Mouse (Mus musculus) liver, embryonic 13.5 days (tissue): ENCODE measurements at regions not wholly inside any gene's neighbourhood (a gene's known extent, or its start where the extent isn't known, plus 50 kb on each side); places are given as distances from the start of the nearest gene placed in this dataset.

Experiments used
- ATAC-seq: fragments of 200-750 bp; cut with Nextera tagmentation; 2 replicates; pipeline ENCODE4 v1.8.0; 2017; ENCODE audit warnings: low read depth, mild to moderate bottlenecking, moderate number of reproducible peaks, moderate library complexity
- DNase-seq: peaks from one replicate; pipeline ENCODE4 v3.0.0; 2022
- H3K27ac ChIP-seq: fragments of 300-500 bp; sonication (generic); 2 replicates; pipeline ENCODE4 v1.5.1; 2015; ENCODE audit warnings: moderate library complexity, mild to moderate bottlenecking, inconsistent platforms
- H3K27me3 ChIP-seq: fragments of 300-500 bp; sonication (generic); 2 replicates; pipeline ENCODE4 v1.6.1; 2015; ENCODE audit warnings: mild to moderate bottlenecking, inconsistent platforms
- H3K36me3 ChIP-seq: fragments of 300-500 bp; sonication (generic); 2 replicates; pipeline ENCODE4 v1.6.1; 2015; ENCODE audit warnings: mild to moderate bottlenecking, inconsistent platforms
- H3K4me1 ChIP-seq: fragments of 300-500 bp; sonication (generic); replicated peaks from 2 replicates; pipeline ENCODE4 v1.6.1; 2015; ENCODE audit warnings: inconsistent platforms
- H3K4me2 ChIP-seq: fragments of 300-500 bp; sonication (generic); 2 replicates; pipeline ENCODE4 v1.6.1; 2015; ENCODE audit warnings: inconsistent platforms, mild to moderate bottlenecking, moderate library complexity
- H3K4me3 ChIP-seq: fragments of 300-500 bp; sonication (generic); replicated peaks from 2 replicates; pipeline ENCODE4 v1.5.1; 2015; ENCODE audit warnings: mild to moderate bottlenecking, inconsistent platforms
- H3K9ac ChIP-seq: fragments of 300-500 bp; sonication (generic); 2 replicates; pipeline ENCODE4 v1.6.1; 2015; ENCODE audit warnings: mild to moderate bottlenecking, inconsistent platforms
- H3K9me3 ChIP-seq: fragments of 300-500 bp; sonication (generic); replicated peaks from 2 replicates; pipeline ENCODE4 v1.6.1; 2016; ENCODE audit warnings: inconsistent platforms
- WGBS: fragments of 180-500 bp; shearing (Covaris S2); methylation state at CpG from one replicate; pipeline ENCODE4 v1.1.7; 2015; ENCODE audit not compliant: insufficient replicate concordance; 5-methylcytosine and 5-hydroxymethylcytosine counted together

DNA sequence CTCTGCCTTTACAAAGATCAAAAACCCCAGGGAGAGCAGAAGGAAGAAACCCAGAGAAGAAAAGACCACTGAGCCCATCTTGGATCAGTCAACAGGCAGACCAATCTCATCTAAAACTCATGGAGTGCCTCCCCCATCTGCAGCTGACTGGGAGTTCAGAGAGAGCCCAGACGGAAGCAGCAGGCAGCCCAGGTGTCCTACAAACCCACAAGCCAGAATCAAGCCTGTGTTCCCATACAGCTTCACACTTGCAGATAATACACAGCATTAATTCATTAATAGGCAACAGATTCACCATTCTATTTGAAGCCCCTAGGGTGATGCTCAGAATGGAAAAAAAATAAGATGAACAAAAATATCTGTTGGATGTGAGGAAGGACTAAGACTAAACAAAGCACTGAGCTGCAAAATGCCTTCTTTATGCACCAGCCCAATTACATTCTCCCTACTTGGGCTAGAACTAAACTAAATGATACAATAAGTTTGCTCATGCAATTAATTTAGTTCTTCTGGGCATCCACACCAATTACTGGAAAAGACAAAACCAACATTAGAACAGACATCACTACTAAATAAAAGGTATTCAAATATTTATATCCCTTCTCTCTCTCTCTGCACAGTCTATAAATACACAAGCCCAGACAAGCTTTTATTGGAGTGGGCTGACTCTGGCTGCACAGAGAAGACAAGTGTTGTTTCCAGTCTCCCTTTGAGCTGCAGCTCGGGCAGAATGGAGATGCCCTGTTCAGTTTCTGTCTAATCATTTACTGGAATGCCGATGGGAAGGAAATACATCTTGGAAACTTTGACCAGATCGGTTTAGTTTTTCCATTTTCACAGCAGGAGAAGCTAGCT lies 374.2 kb downstream of the Cbln4 start:
- H3K4me1 ChIP-seq: no peaks in the 10 kb centered on the region
- no peak overlapping the region for H3K4me3 ChIP-seq
- 0 out of 2 replicates have a peak, but pooled peaks cover 5% of the 10 kb centered on the region for H3K9me3 ChIP-seq
- no peak overlapping the region for H3K27ac ChIP-seq
- DNase-seq (no peak), ATAC-seq (no peak)
- H3K4me2 ChIP-seq: no peak overlapping the region
- no peaks in the 10 kb centered on the region for H3K36me3 ChIP-seq
- no peaks in the 10 kb centered on the region for H3K27me3 ChIP-seq
- WGBS: 53% methylated on average over 4 of the region's 4 CpGs
- H3K9ac ChIP-seq: no peak overlapping the region

GRCm38 (mm10) chr2:171662571-171662970 lies 380.7 kb downstream of the Cbln4 start:
- 60% methylated on average over 6 of the region's 6 CpGs for WGBS
- ATAC-seq (no peak), DNase-seq (no peak)
- Histone ChIP-seq H3K27me3 (no peaks in the 10 kb centered on the region), H3K9ac (no peak overlapping the region), H3K36me3 (no peaks in the 10 kb centered on the region), H3K4me2 (no peak overlapping the region), H3K4me3 (no peak overlapping the region), H3K27ac (no peak overlapping the region), H3K9me3 (no peaks in the 10 kb centered on the region), H3K4me1 (no peaks in the 10 kb centered on the region)

DNA sequence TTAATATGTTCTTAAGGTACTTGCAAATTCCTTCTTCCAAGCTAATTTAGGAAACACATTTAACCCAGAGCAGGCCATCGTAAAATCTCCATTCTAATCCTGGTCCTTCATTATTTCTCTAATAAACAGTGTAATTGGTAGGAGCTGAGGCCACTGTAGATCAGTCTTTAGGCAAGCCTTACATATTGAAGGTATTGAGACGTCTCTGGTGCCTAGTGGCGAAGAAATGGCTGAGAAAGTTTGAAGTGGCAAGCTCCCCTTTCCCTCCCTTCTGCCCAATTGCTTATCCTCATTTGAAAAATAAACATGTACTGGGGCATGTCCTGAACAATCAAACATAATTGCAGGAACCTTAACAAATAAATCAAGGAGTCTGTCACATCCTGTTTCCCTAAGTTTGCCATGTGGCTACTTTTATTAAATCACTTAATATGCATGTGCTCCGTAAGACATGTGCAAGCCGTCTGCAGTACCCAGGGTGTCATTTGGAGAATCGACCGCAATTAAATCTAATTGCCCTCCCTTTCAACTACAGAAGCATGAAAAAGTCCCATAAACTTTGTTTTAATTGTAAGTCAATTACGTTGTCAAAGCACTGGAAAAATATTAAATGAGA lies 381.3 kb downstream of the Cbln4 start:
- no peaks in the 10 kb centered on the region for H3K27me3 ChIP-seq
- no peak for ATAC-seq

GRCm38 (mm10) chr2:171657125-171657524 lies 386.1 kb downstream of the Cbln4 start:
- DNase-seq (no peak), ATAC-seq (no peak)

More for the DNA sequence above, 381.3 kb downstream of the Cbln4 start:
- H3K27ac ChIP-seq: no peak overlapping the region
- no peak for DNase-seq
- H3K4me2 ChIP-seq: no peak overlapping the region
- no peaks in the 10 kb centered on the region for H3K4me1 ChIP-seq
- H3K36me3 ChIP-seq: no peaks in the 10 kb centered on the region
- no peaks in the 10 kb centered on the region for H3K9me3 ChIP-seq
- H3K9ac ChIP-seq: no peak overlapping the region
- H3K4me3 ChIP-seq: no peak overlapping the region
- 63% methylated on average over 8 of the region's 8 CpGs for WGBS

GRCm38 (mm10) chr2:171641730-171642129 lies 401.5 kb downstream of the Cbln4 start:
- DNase-seq (no peak), ATAC-seq (no peak)
- Histone ChIP-seq H3K4me2 (no peak overlapping the region), H3K27ac (no peak overlapping the region), H3K9me3 (0 out of 2 replicates have a peak, but pooled peaks cover 5% of the 10 kb centered on the region), H3K27me3 (no peaks in the 10 kb centered on the region), H3K4me3 (no peak overlapping the region), H3K9ac (no peak overlapping the region), H3K4me1 (no peaks in the 10 kb centered on the region), H3K36me3 (no peaks in the 10 kb centered on the region)
- 70% methylated on average over 4 of the region's 4 CpGs for WGBS

More at GRCm38 (mm10) chr2:171657125-171657524, 386.1 kb downstream of the Cbln4 start:
- H3K4me2 ChIP-seq: no peak overlapping the region
- no peaks in the 10 kb centered on the region for H3K9me3 ChIP-seq
- H3K27ac ChIP-seq: no peak overlapping the region
- no peak overlapping the region for H3K9ac ChIP-seq
- H3K4me1 ChIP-seq: no peaks in the 10 kb centered on the region
- H3K27me3 ChIP-seq: no peaks in the 10 kb centered on the region
- no peaks in the 10 kb centered on the region for H3K36me3 ChIP-seq
- WGBS: 55% methylated on average over 7 of the region's 7 CpGs
- H3K4me3 ChIP-seq: no peak overlapping the region

- no peak for DNase-seq
- 0 out of 2 replicates have a peak, but pooled peaks cover 5% of the 10 kb centered on the region for H3K9me3 ChIP-seq
Measured at GRCm38 (mm10) chr2:171640478-171640877, 402.8 kb downstream of the Cbln4 start.

DNA sequence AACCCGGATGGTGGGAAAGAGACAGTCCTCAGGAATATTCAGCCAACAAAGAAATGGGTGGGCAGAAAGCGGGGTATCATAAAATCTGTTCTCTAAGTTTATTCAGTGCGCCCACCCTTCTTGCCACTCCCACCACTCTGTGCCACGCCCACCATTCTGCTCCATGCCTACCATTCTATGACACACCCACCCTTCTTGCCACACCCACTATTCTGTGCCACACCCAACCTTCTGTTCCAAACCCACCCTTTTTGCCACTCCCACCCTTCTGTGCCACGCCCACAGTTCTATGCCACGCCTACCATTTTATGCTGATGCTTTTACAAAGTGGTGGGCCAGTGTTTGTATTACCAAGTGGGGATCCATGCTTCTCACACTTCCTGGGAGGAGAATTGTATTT lies 404.3 kb downstream of the Cbln4 start:
- no peak overlapping the region for H3K4me3 ChIP-seq
- no peak overlapping the region for H3K27ac ChIP-seq
- H3K36me3 ChIP-seq: no peaks in the 10 kb centered on the region
- WGBS: 74% methylated on average over 6 of the region's 6 CpGs
- H3K4me1 ChIP-seq: no peaks in the 10 kb centered on the region
- DNase-seq (no peak), ATAC-seq (no peak)
- no peak overlapping the region for H3K4me2 ChIP-seq
- H3K9me3 ChIP-seq: 0 out of 2 replicates have a peak, but pooled peaks cover 5% of the 10 kb centered on the region
- no peaks in the 10 kb centered on the region for H3K27me3 ChIP-seq
- no peak overlapping the region for H3K9ac ChIP-seq

More at GRCm38 (mm10) chr2:171640478-171640877, 402.8 kb downstream of the Cbln4 start:
- WGBS: 76% methylated on average over 9 of the region's 9 CpGs
- H3K4me1 ChIP-seq: no peaks in the 10 kb centered on the region
- no peaks in the 10 kb centered on the region for H3K36me3 ChIP-seq
- no peak overlapping the region for H3K9ac ChIP-seq
- no peaks in the 10 kb centered on the region for H3K27me3 ChIP-seq
- no peak overlapping the region for H3K27ac ChIP-seq
- ATAC-seq: no peak
- no peak overlapping the region for H3K4me3 ChIP-seq
- H3K4me2 ChIP-seq: no peak overlapping the region

DNA sequence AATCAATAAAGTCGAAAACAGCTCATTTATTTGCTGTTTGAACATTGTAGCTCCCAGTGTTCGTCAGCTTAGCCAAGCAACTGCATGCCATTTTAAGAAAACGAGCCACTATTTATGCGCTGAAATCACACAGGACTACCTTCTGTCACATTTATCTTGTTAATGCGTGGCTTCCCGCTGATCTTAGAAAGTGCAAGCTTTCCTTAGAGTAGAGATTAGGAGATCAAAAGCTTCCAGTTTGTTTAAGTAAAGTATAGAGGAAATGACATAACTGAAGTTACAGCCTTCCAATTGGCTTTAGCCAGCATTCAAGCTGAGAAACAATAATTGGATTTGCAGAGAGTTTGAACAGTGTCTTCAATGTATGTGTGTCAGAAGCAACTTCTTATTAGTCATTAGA lies 406.4 kb downstream of the Cbln4 start:
- Histone ChIP-seq H3K27me3 (no peaks in the 10 kb centered on the region), H3K4me2 (no peak overlapping the region), H3K4me3 (no peak overlapping the region), H3K4me1 (no peaks in the 10 kb centered on the region), H3K9me3 (0 out of 2 replicates have a peak, but pooled peaks cover 2% of the 10 kb centered on the region), H3K27ac (no peak overlapping the region), H3K36me3 (no peaks in the 10 kb centered on the region), H3K9ac (no peak overlapping the region)
- DNase-seq (no peak), ATAC-seq (no peak)
- WGBS: 37% methylated on average over 6 of the region's 6 CpGs

GRCm38 (mm10) chr2:171633355-171634097 lies 409.7 kb downstream of the Cbln4 start:
- DNase-seq: no peak
- Histone ChIP-seq H3K4me2 (no peak overlapping the region), H3K4me1 (no peaks in the 10 kb centered on the region), H3K9me3 (no peaks in the 10 kb centered on the region), H3K27ac (no peak overlapping the region), H3K9ac (no peak overlapping the region), H3K4me3 (no peak overlapping the region), H3K36me3 (no peaks in the 10 kb centered on the region), H3K27me3 (no peaks in the 10 kb centered on the region)
- 35% methylated on average over 15 of the region's 15 CpGs for WGBS
- ATAC-seq: no peak

GRCm38 (mm10) chr2:171630101-171630715 lies 413.1 kb downstream of the Cbln4 start:
- H3K27ac ChIP-seq: no peak overlapping the region
- no peak for DNase-seq
- no peaks in the 10 kb centered on the region for H3K4me1 ChIP-seq
- no peaks in the 10 kb centered on the region for H3K36me3 ChIP-seq
- H3K9ac ChIP-seq: no peak overlapping the region
- H3K9me3 ChIP-seq: no peaks in the 10 kb centered on the region
- no peak overlapping the region for H3K4me2 ChIP-seq
- 78% methylated on average over 9 of the region's 9 CpGs for WGBS
- ATAC-seq: no peak
- H3K4me3 ChIP-seq: no peak overlapping the region
- H3K27me3 ChIP-seq: no peaks in the 10 kb centered on the region
